Mouse (Mus musculus) E14TG2a.4 (cell line): ENCODE results near the gene Dnah9.

Experiments used
- CTCF ChIP-seq: conservative IDR thresholded peaks from 2 replicates; pipeline ENCODE4 v1.5.1; 2014; ENCODE audit warnings: low read length
- NANOG ChIP-seq: IDR thresholded peaks from 2 replicates; pipeline ENCODE4 v1.6.1; 2014; ENCODE audit warnings: borderline replicate concordance, low read length, mixed read lengths
- POU5F1 ChIP-seq: IDR thresholded peaks from 2 replicates; pipeline ENCODE4 v1.6.1; 2014; ENCODE audit warnings: low read length, borderline replicate concordance

- TF ChIP-seq CTCF: no peak
- no peak for TF ChIP-seq NANOG
- TF ChIP-seq POU5F1: no peak
Observed at GRCm38 (mm10) chr11:66042531-66042930, 125.8 kb downstream of the Dnah9 start.
